Mouse (Mus musculus): ENCODE measurements around the gene Ptger4. TPM values are rescaled to one million over a fixed set of nuclear protein-coding genes. Genes with fewer than 3 reads are reported as not detected.

The Ptger4 gene
- total and polyA plus RNA-seq, 3 experiments, result 3.5 to 5.7 TPM; not detected in 1

DNA sequence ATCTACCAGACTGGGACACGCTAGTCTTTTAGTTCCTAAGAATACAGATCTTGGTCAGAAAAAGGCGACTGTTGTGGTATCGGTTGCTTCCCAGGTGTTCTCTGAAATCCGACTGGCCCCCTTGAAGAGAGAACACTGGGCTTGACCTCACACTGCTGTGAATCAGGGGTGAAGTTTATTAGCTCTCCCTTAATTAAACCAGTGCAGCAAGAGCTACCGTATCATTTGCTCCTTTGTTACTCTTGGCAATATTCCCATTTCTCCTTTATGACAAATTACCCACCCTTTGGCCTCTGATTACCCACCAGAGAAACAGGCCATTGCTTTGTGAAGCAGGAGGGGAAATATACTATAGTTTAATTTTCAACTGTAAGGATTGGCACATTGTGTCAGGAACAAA is 16.2 kb upstream of the Ptger4 start:
- TF ChIP-seq E2F4 (IDR thresholded peaks at IDR 0.05; ENCODE audit: borderline replicate concordance, low read depth, low read length) (no peak), NRF1 (IDR thresholded peaks at IDR 0.05; ENCODE audit: insufficient read depth, low read depth, low read length, poor library complexity, severe bottlenecking) (no peak), MEF2A (IDR thresholded peaks at IDR 0.05; ENCODE audit: extremely low read depth, insufficient replicate concordance, low read depth, low read length, poor library complexity, severe bottlenecking) (no peak), SIN3A (IDR thresholded peaks at IDR 0.05; ENCODE audit: low read length) (no peak), MXI1 (IDR thresholded peaks at IDR 0.05; ENCODE audit: low read depth, low read length) (no peak), GATA1 (IDR thresholded peaks at IDR 0.05; ENCODE audit: low read depth, low read length) (no peak), RCOR1 (IDR thresholded peaks at IDR 0.05; ENCODE audit: low read depth, low read length) (no peak), ZMIZ1 (IDR thresholded peaks at IDR 0.05; ENCODE audit: low read depth, low read length) (no peak), KAT2A (conservative IDR thresholded peaks at IDR 0.05; ENCODE audit: low read depth, low read length) (no peak), GABPA (IDR thresholded peaks at IDR 0.05; ENCODE audit: low read depth, low read length) (no peak), CHD1 (IDR thresholded peaks at IDR 0.05; ENCODE audit: low read depth, low read length) (no peak), CTCF (IDR thresholded peaks at IDR 0.05 in 2 of 3, conservative IDR thresholded peaks at IDR 0.05 in 1 of 3; ENCODE audit: control insufficient read depth in 1 of 3, insufficient read depth in 1 of 3, low read depth in 2 of 3, low read length in 3 of 3, poor library complexity in 1 of 3, severe bottlenecking in 1 of 3) (no peak), JUND (IDR thresholded peaks at IDR 0.05; ENCODE audit: low read depth, low read length) (no peak), ZNF384 (IDR thresholded peaks at IDR 0.05; ENCODE audit: low read depth, low read length) (no peak), POLR2A (IDR thresholded peaks at IDR 0.05; ENCODE audit: control insufficient read depth in 1 of 2, insufficient read depth in 1 of 2, low read depth in 1 of 2, low read length in 2 of 2, poor library complexity in 1 of 2) (no peak), MYC (IDR thresholded peaks at IDR 0.05; ENCODE audit: low read depth, low read length) (no peak), MYB (IDR thresholded peaks at IDR 0.05; ENCODE audit: low read depth, low read length) (no peak), EP300 (IDR thresholded peaks at IDR 0.05; ENCODE audit: low read depth in 1 of 2, low read length in 2 of 2) (no peak)
- Histone ChIP-seq H3K4me1 (ENCODE audit: control insufficient read depth in 1 of 2, insufficient read depth in 2 of 2, low read length in 2 of 2) (no peaks in the 10 kb centered on the region), H3K79me2 (ENCODE audit: control insufficient read depth, insufficient read depth, low read length, poor library complexity) (no peaks in the 10 kb centered on the region), H3K4me3 (ENCODE audit: control insufficient read depth in 1 of 2, insufficient read depth in 1 of 2, low read depth in 2 of 2, low read length in 2 of 2) (no peak overlapping the region), H3K9ac (ENCODE audit: control insufficient read depth, low read depth, low read length, poor library complexity, severe bottlenecking) (no peak overlapping the region), H3K9me3 (replicated peaks; ENCODE audit: insufficient read depth, low read length) (no peaks in the 10 kb centered on the region), H3K36me3 (ENCODE audit: control insufficient read depth in 1 of 2, insufficient read depth in 2 of 2, low read length in 2 of 2) (no peaks in the 10 kb centered on the region), H3K27ac (ENCODE audit: control insufficient read depth, low read depth, low read length) (no peak overlapping the region), H3K27me3 (ENCODE audit: control insufficient read depth in 1 of 2, insufficient read depth in 2 of 2, low read length in 2 of 2) (no peaks in the 10 kb centered on the region; a peak in 2 of 4 replicates)
- no peak for DNase-seq (ENCODE audit: low read depth, low spot score)

GRCm38 (mm10) chr15:5250182-5250581 is 6.2 kb upstream of the Ptger4 start:
- H3K9ac ChIP-seq (ENCODE audit: control insufficient read depth, low read depth, low read length, poor library complexity, severe bottlenecking), result no peak overlapping the region
- H3K36me3 ChIP-seq (ENCODE audit: control insufficient read depth in 1 of 2, insufficient read depth in 2 of 2, low read length in 2 of 2), result no peaks in the 10 kb centered on the region
- DNase-seq (ENCODE audit: low read depth, low spot score), result no peak
- H3K79me2 ChIP-seq (ENCODE audit: control insufficient read depth, insufficient read depth, low read length, poor library complexity), result no peaks in the 10 kb centered on the region
- H3K27ac ChIP-seq (ENCODE audit: control insufficient read depth, low read depth, low read length), result no peak overlapping the region
- H3K27me3 ChIP-seq (ENCODE audit: control insufficient read depth in 1 of 2, insufficient read depth in 2 of 2, low read length in 2 of 2), result peaks cover 0 to 3% of the 10 kb centered on the region in 2 experiments; a peak in 1 of 4 replicates
- TF ChIP-seq SMC3 (IDR thresholded peaks at IDR 0.05; ENCODE audit: low read depth, low read length) (no peak), ZNF384 (IDR thresholded peaks at IDR 0.05; ENCODE audit: low read depth, low read length) (no peak), RCOR1 (IDR thresholded peaks at IDR 0.05; ENCODE audit: low read depth, low read length) (no peak), TBP (IDR thresholded peaks at IDR 0.05; ENCODE audit: low read depth, low read length) (no peak)
- no peak overlapping the region for H3K4me3 ChIP-seq (ENCODE audit: control insufficient read depth in 1 of 2, insufficient read depth in 1 of 2, low read depth in 2 of 2, low read length in 2 of 2)
- H3K4me1 ChIP-seq (ENCODE audit: control insufficient read depth in 1 of 2, insufficient read depth in 2 of 2, low read length in 2 of 2), result no peaks in the 10 kb centered on the region
- H3K9me3 ChIP-seq (replicated peaks; ENCODE audit: insufficient read depth, low read length), result no peaks in the 10 kb centered on the region
